Mouse (Mus musculus): ENCODE results near the gene Prtn3. TPM values are rescaled to one million over a fixed set of nuclear protein-coding genes. Genes with fewer than 3 reads are reported as not detected.
"Not testable (repeated sequence)": the region's sequence is repeated elsewhere in the genome, so short reads cannot be mapped to it uniquely, and the experiment has no call there.

Gene Prtn3
- polyA plus RNA-seq, 1 experiment from 2014 or later, result 11.2 TPM

GRCm38 (mm10) chr10:79881981-79882380 is 7.7 kb downstream of the Prtn3 start:
- no peak overlapping the region for H3K27ac ChIP-seq (ENCODE audit: low read depth, low read length)
- H3K4me1 ChIP-seq (ENCODE audit: control insufficient read depth, insufficient read depth, low read depth, low read length), result peaks cover 5% of the 10 kb centered on the region; the same call in 1 of the 2 replicates
- H3K27me3 ChIP-seq (replicated peaks; ENCODE audit: control insufficient read depth, insufficient read depth, low read length), result peaks cover 4% of the 10 kb centered on the region; the same call in 1 of the 2 replicates
- no peaks in the 10 kb centered on the region for H3K36me3 ChIP-seq (ENCODE audit: control insufficient read depth, insufficient read depth, low read length)
- 0 out of 2 replicates have a peak overlapping the region, but pooled peaks have one; percentile 6 for H3K4me3 ChIP-seq (ENCODE audit: low read length)
- no peaks in the 10 kb centered on the region for H3K9me3 ChIP-seq (ENCODE audit: control insufficient read depth, low read length)
- H3K4me2 ChIP-seq (ENCODE audit: low read length), result peak overlapping the region; percentile 27
- ATAC-seq, result peak; percentile 22; the same call in 1 of the 2 replicates
- H3K9ac ChIP-seq (ENCODE audit: low read depth, low read length), result peak overlapping the region; percentile 43
- WGBS, result 9% methylated on average over 22 of the region's 22 CpGs

GRCm38 (mm10) chr10:79883297-79884084 is 9.2 kb downstream of the Prtn3 start:
- H3K27ac ChIP-seq (ENCODE audit: low read depth, low read length), result no peak overlapping the region
- H3K36me3 ChIP-seq (ENCODE audit: control insufficient read depth, insufficient read depth, low read length), result no peaks in the 10 kb centered on the region
- peaks cover 5% of the 10 kb centered on the region; the same call in 1 of the 2 replicates for H3K4me1 ChIP-seq (ENCODE audit: control insufficient read depth, insufficient read depth, low read depth, low read length)
- WGBS, result 18% methylated on average over 22 of the region's 22 CpGs
- no peaks in the 10 kb centered on the region for H3K9me3 ChIP-seq (ENCODE audit: control insufficient read depth, low read length)
- peak overlapping the region; percentile 11; the same call in 1 of the 2 replicates for H3K9ac ChIP-seq (ENCODE audit: low read depth, low read length)
- H3K4me3 ChIP-seq (ENCODE audit: low read length), result no peak overlapping the region
- H3K4me2 ChIP-seq (ENCODE audit: low read length), result peak overlapping the region; percentile 15; the same call in 1 of the 2 replicates
- peak; percentile 34; the same call in 1 of the 2 replicates for ATAC-seq
- H3K27me3 ChIP-seq (replicated peaks; ENCODE audit: control insufficient read depth, insufficient read depth, low read length), result peaks cover 4% of the 10 kb centered on the region; the same call in 1 of the 2 replicates

- Histone ChIP-seq H3K4me1 (ENCODE audit: control insufficient read depth, insufficient read depth, low read depth, low read length) (peaks cover 5% of the 10 kb centered on the region; the same call in 1 of the 2 replicates), H3K27ac (ENCODE audit: low read depth, low read length) (no peak overlapping the region), H3K9me3 (ENCODE audit: control insufficient read depth, low read length) (no peaks in the 10 kb centered on the region), H3K27me3 (replicated peaks; ENCODE audit: control insufficient read depth, insufficient read depth, low read length) (peaks cover 4% of the 10 kb centered on the region; the same call in 1 of the 2 replicates), H3K36me3 (ENCODE audit: control insufficient read depth, insufficient read depth, low read length) (no peaks in the 10 kb centered on the region), H3K4me3 (ENCODE audit: low read length) (no peak overlapping the region), H3K4me2 (ENCODE audit: low read length) (no peak overlapping the region), H3K9ac (ENCODE audit: low read depth, low read length) (no peak overlapping the region)
- peak; percentile 16; the same call in 1 of the 2 replicates for ATAC-seq
- WGBS, result 72% methylated on average over 4 of the region's 4 CpGs
These were observed 10.2 kb downstream of the Prtn3 start for GRCm38 (mm10) chr10:79884446-79884845.

GRCm38 (mm10) chr10:79884938-79885337 is 10.7 kb downstream of the Prtn3 start:
- H3K4me3 ChIP-seq (ENCODE audit: low read length); H3K4me1 ChIP-seq (ENCODE audit: control insufficient read depth, insufficient read depth, low read depth, low read length); H3K4me2 ChIP-seq (ENCODE audit: low read length); H3K36me3 ChIP-seq (ENCODE audit: control insufficient read depth, insufficient read depth, low read length); H3K9me3 ChIP-seq (ENCODE audit: control insufficient read depth, low read length); H3K9ac ChIP-seq (ENCODE audit: low read depth, low read length); H3K27ac ChIP-seq (ENCODE audit: low read depth, low read length); ATAC-seq; H3K27me3 ChIP-seq (replicated peaks; ENCODE audit: control insufficient read depth, insufficient read depth, low read length): not testable (repeated sequence)
- 76% methylated on average over 2 of the region's 3 CpGs for WGBS

- no peak within 1 kb of the TSS for H3K4me2 ChIP-seq (ENCODE audit: low read length)
- ATAC-seq, result no peak
- H3K9me3 ChIP-seq (ENCODE audit: control insufficient read depth, low read length), result no peaks in the 10 kb centered on the region
- peaks cover 5% of the 10 kb centered on the region; the same call in 1 of the 2 replicates for H3K4me1 ChIP-seq (ENCODE audit: control insufficient read depth, insufficient read depth, low read depth, low read length)
- no peak within 1 kb of the TSS for H3K4me3 ChIP-seq (ENCODE audit: low read length)
- H3K9ac ChIP-seq (ENCODE audit: low read depth, low read length), result no peak within 1 kb of the TSS
- 80% methylated on average over 6 of the region's 6 CpGs for WGBS
- no peak within 1 kb of the TSS for H3K27ac ChIP-seq (ENCODE audit: low read depth, low read length)
- no peaks in the 10 kb centered on the region for H3K36me3 ChIP-seq (ENCODE audit: control insufficient read depth, insufficient read depth, low read length)
- peaks cover 4% of the 10 kb centered on the region; the same call in 1 of the 2 replicates for H3K27me3 ChIP-seq (replicated peaks; ENCODE audit: control insufficient read depth, insufficient read depth, low read length)
These were observed 11.8 kb downstream of the Prtn3 start, which contains the start of gene Elane for GRCm38 (mm10) chr10:79886054-79886453. Elane (plus strand) TSS chr10:79886247.

GRCm38 (mm10) chr10:79886611-79887010 is 12.3 kb downstream of the Prtn3 start:
- H3K9ac ChIP-seq (ENCODE audit: low read depth, low read length), result no peak overlapping the region
- H3K27me3 ChIP-seq (replicated peaks; ENCODE audit: control insufficient read depth, insufficient read depth, low read length), result no peaks in the 10 kb centered on the region
- peaks cover 5% of the 10 kb centered on the region; the same call in 1 of the 2 replicates for H3K4me1 ChIP-seq (ENCODE audit: control insufficient read depth, insufficient read depth, low read depth, low read length)
- no peak for ATAC-seq
- H3K27ac ChIP-seq (ENCODE audit: low read depth, low read length), result no peak overlapping the region
- no peaks in the 10 kb centered on the region for H3K9me3 ChIP-seq (ENCODE audit: control insufficient read depth, low read length)
- WGBS, result 79% methylated on average over 8 of the region's 8 CpGs
- no peak overlapping the region for H3K4me2 ChIP-seq (ENCODE audit: low read length)
- H3K4me3 ChIP-seq (ENCODE audit: low read length), result no peak overlapping the region
- no peaks in the 10 kb centered on the region for H3K36me3 ChIP-seq (ENCODE audit: control insufficient read depth, insufficient read depth, low read length)

- Histone ChIP-seq H3K9ac (ENCODE audit: low read depth, low read length) (no peak overlapping the region), H3K36me3 (ENCODE audit: control insufficient read depth, insufficient read depth, low read length) (0 out of 2 replicates have a peak, but pooled peaks cover 4% of the 10 kb centered on the region), H3K4me3 (ENCODE audit: low read length) (no peak overlapping the region), H3K27me3 (replicated peaks; ENCODE audit: control insufficient read depth, insufficient read depth, low read length) (no peaks in the 10 kb centered on the region), H3K4me2 (ENCODE audit: low read length) (no peak overlapping the region), H3K9me3 (ENCODE audit: control insufficient read depth, low read length) (no peaks in the 10 kb centered on the region), H3K4me1 (ENCODE audit: control insufficient read depth, insufficient read depth, low read depth, low read length) (no peaks in the 10 kb centered on the region; the same call in 1 of the 2 replicates), H3K27ac (ENCODE audit: low read depth, low read length) (no peak overlapping the region)
- no peak for ATAC-seq
- 91% methylated on average over 2 of the region's 2 CpGs for WGBS
These were observed 15.1 kb downstream of the Prtn3 start for GRCm38 (mm10) chr10:79889386-79889785.

GRCm38 (mm10) chr10:79890670-79891069 is 16.4 kb downstream of the Prtn3 start, which contains the start of gene Cfd:
Cfd (plus strand) TSS chr10:79890853.
- Histone ChIP-seq H3K27ac (ENCODE audit: low read depth, low read length) (no peak within 1 kb of the TSS), H3K36me3 (ENCODE audit: control insufficient read depth, insufficient read depth, low read length) (peaks cover 8% of the 10 kb centered on the region), H3K4me1 (ENCODE audit: control insufficient read depth, insufficient read depth, low read depth, low read length) (no peaks in the 10 kb centered on the region), H3K9me3 (ENCODE audit: control insufficient read depth, low read length) (no peaks in the 10 kb centered on the region), H3K4me2 (ENCODE audit: low read length) (no peak within 1 kb of the TSS), H3K9ac (ENCODE audit: low read depth, low read length) (no peak within 1 kb of the TSS), H3K27me3 (replicated peaks; ENCODE audit: control insufficient read depth, insufficient read depth, low read length) (no peaks in the 10 kb centered on the region), H3K4me3 (ENCODE audit: low read length) (no peak within 1 kb of the TSS)
- 47% methylated on average over 5 of the region's 5 CpGs for WGBS
- no peak for ATAC-seq

- not testable (repeated sequence) for H3K4me2 ChIP-seq (ENCODE audit: low read length); H3K4me1 ChIP-seq (ENCODE audit: control insufficient read depth, insufficient read depth, low read depth, low read length); H3K27me3 ChIP-seq (replicated peaks; ENCODE audit: control insufficient read depth, insufficient read depth, low read length); H3K9ac ChIP-seq (ENCODE audit: low read depth, low read length); H3K9me3 ChIP-seq (ENCODE audit: control insufficient read depth, low read length); H3K27ac ChIP-seq (ENCODE audit: low read depth, low read length); H3K4me3 ChIP-seq (ENCODE audit: low read length)
- 41% methylated on average over 22 of the region's 22 CpGs for WGBS
- peak; percentile 63 for ATAC-seq
- H3K36me3 ChIP-seq (ENCODE audit: control insufficient read depth, insufficient read depth, low read length), result peaks cover 18% of the 10 kb centered on the region
These were observed 18.3 kb downstream of the Prtn3 start for GRCm38 (mm10) chr10:79892451-79893118.
